Mouse (Mus musculus): ENCODE measurements around the gene Trak1. TPM values are rescaled to one million over a fixed set of nuclear protein-coding genes. Genes with fewer than 3 reads are reported as not detected.

The Trak1 gene
- polyA plus RNA-seq, 1 experiment from 2014 or later, result 11.6 TPM

- H3K27ac ChIP-seq, result no peak overlapping the region
- no peak for ATAC-seq (replicated peaks; ENCODE audit: low FRiP score, low read depth)
- DNase-seq (ENCODE audit: low spot score), result no peak
- WGBS, result 74% methylated on average over 7 of the region's 7 CpGs
- H3K4me1 ChIP-seq (replicated peaks; ENCODE audit: insufficient read depth, low read length), result peaks cover 11% of the 10 kb centered on the region; the same call in 1 of the 2 replicates
- H3K27me3 ChIP-seq (ENCODE audit: insufficient read depth, low read length), result no peaks in the 10 kb centered on the region
- no peak overlapping the region for H3K4me3 ChIP-seq (replicated peaks; ENCODE audit: low read depth, low read length)
- no peak overlapping the region for H3K9ac ChIP-seq (ENCODE audit: low read depth, low read length)
- no peaks in the 10 kb centered on the region for H3K9me3 ChIP-seq (replicated peaks; ENCODE audit: low read length)
- H3K36me3 ChIP-seq (ENCODE audit: insufficient read depth, low read length), result no peaks in the 10 kb centered on the region
- H3K4me2 ChIP-seq (ENCODE audit: low read length), result no peak overlapping the region
- TF ChIP-seq CTCF (IDR thresholded peaks at IDR 0.05; ENCODE audit: low read depth), result no peak
Measured at GRCm38 (mm10) chr9:121384620-121385019, 87.3 kb downstream of the Trak1 start.

DNA sequence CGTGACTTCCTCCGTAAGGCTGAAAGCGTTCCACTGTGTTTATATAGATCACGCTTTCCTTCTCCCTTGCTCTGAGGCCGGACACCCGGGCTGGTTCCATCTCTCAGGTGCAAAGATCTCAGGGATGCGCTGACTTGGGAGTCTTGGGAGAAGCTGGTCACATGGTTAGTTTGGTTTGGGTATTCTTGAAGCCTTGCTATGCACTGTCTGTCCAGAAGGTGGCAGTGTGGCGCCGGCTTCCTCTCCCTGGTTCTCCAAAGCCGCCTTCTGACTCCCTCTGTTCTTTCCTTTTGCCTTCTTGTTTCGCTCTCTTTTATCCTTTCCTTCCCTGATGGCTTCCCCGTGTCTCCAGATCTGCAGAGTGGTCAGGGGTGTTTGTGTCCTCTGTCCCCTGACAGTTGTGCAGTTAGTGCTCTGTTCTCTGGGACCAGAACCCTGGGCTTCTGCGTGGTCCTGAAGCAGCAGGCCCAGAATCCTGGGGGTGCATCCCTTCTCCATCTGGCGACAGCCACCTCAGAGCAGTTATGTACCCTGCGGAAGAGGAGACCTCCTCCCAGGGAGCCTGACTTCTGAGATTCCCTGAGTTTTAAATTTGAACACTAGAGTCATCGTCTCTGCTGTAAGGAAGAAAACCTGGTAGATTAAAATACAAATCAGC lies 87.9 kb downstream of the Trak1 start:
- Histone ChIP-seq H3K27ac (no peak overlapping the region), H3K27me3 (ENCODE audit: insufficient read depth, low read length) (no peaks in the 10 kb centered on the region), H3K9me3 (replicated peaks; ENCODE audit: low read length) (no peaks in the 10 kb centered on the region), H3K36me3 (ENCODE audit: insufficient read depth, low read length) (no peaks in the 10 kb centered on the region), H3K4me1 (replicated peaks; ENCODE audit: insufficient read depth, low read length) (peaks cover 11% of the 10 kb centered on the region; the same call in 1 of the 2 replicates), H3K4me3 (replicated peaks; ENCODE audit: low read depth, low read length) (no peak overlapping the region), H3K4me2 (ENCODE audit: low read length) (no peak overlapping the region), H3K9ac (ENCODE audit: low read depth, low read length) (no peak overlapping the region)
- DNase-seq (ENCODE audit: low spot score), result peak; percentile 89
- no peak for ATAC-seq (replicated peaks; ENCODE audit: low FRiP score, low read depth)
- TF ChIP-seq CTCF (IDR thresholded peaks at IDR 0.05; ENCODE audit: low read depth), result peak; percentile 96
- 38% methylated on average over 16 of the region's 16 CpGs for WGBS

GRCm38 (mm10) chr9:121385749-121386350 lies 88.5 kb downstream of the Trak1 start:
- no peak for TF ChIP-seq CTCF (IDR thresholded peaks at IDR 0.05; ENCODE audit: low read depth)
- ATAC-seq (replicated peaks; ENCODE audit: low FRiP score, low read depth) (no peak), DNase-seq (ENCODE audit: low spot score) (no peak)
- Histone ChIP-seq H3K27me3 (ENCODE audit: insufficient read depth, low read length) (no peaks in the 10 kb centered on the region), H3K4me1 (replicated peaks; ENCODE audit: insufficient read depth, low read length) (peaks cover 10% of the 10 kb centered on the region; the same call in 1 of the 2 replicates), H3K4me2 (ENCODE audit: low read length) (no peak overlapping the region), H3K27ac (no peak overlapping the region), H3K36me3 (ENCODE audit: insufficient read depth, low read length) (no peaks in the 10 kb centered on the region), H3K9ac (ENCODE audit: low read depth, low read length) (no peak overlapping the region), H3K9me3 (replicated peaks; ENCODE audit: low read length) (no peaks in the 10 kb centered on the region), H3K4me3 (replicated peaks; ENCODE audit: low read depth, low read length) (no peak overlapping the region)
- 85% methylated on average over 12 of the region's 12 CpGs for WGBS

DNA sequence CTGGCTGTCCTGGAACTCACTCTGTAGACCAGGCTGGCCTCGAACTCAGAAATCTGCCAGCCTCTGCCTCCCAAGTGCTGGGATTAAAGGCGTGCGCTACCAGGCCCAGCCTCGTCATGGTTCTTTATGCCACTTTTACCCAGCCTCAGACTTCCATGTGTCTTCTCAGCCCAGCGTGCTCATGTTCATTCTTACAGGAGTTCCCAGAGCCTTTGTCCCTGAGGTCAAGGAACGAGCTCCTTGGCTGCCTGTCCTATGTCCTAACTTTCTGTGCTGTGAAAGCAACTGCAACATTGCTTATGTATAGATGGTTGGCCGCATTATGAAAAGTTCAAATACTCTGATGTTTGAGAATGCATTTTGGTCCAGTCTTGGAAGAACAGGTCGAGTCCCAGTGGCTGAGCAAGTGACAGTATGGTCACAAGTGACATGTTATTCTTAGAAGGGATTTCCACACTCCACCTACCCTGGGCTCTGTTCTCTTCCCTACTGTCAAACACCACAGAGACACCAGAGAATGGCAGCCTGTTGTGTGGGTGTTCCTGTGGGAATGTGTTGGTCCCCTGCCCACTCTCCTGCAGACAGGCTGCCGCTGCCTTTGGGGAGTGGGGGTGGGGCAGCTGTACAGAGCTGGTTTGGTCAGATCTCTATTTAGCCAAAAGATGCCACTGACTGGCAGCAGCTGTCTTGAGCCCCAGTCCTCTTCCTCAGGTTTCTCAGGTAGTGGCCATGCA lies 90.4 kb downstream of the Trak1 start:
- H3K4me3 ChIP-seq (replicated peaks; ENCODE audit: low read depth, low read length), result no peak overlapping the region
- TF ChIP-seq CTCF (IDR thresholded peaks at IDR 0.05; ENCODE audit: low read depth), result no peak
- no peaks in the 10 kb centered on the region for H3K27me3 ChIP-seq (ENCODE audit: insufficient read depth, low read length)
- 75% methylated on average over 9 of the region's 9 CpGs for WGBS
- no peak overlapping the region for H3K9ac ChIP-seq (ENCODE audit: low read depth, low read length)
- H3K4me2 ChIP-seq (ENCODE audit: low read length), result no peak overlapping the region
- no peak for DNase-seq (ENCODE audit: low spot score)
- no peaks in the 10 kb centered on the region for H3K9me3 ChIP-seq (replicated peaks; ENCODE audit: low read length)
- H3K27ac ChIP-seq, result no peak overlapping the region
- ATAC-seq (replicated peaks; ENCODE audit: low FRiP score, low read depth), result no peak
- H3K4me1 ChIP-seq (replicated peaks; ENCODE audit: insufficient read depth, low read length), result peaks cover 6% of the 10 kb centered on the region; the same call in 1 of the 2 replicates
- H3K36me3 ChIP-seq (ENCODE audit: insufficient read depth, low read length), result no peaks in the 10 kb centered on the region

- ATAC-seq (replicated peaks; ENCODE audit: low FRiP score, low read depth), result no peak
- no peaks in the 10 kb centered on the region for H3K9me3 ChIP-seq (replicated peaks; ENCODE audit: low read length)
- WGBS, result 61% methylated on average over 13 of the region's 13 CpGs
- no peak overlapping the region for H3K27ac ChIP-seq
- peaks cover 6% of the 10 kb centered on the region; the same call in 1 of the 2 replicates for H3K4me1 ChIP-seq (replicated peaks; ENCODE audit: insufficient read depth, low read length)
- no peak overlapping the region for H3K4me2 ChIP-seq (ENCODE audit: low read length)
- TF ChIP-seq CTCF (IDR thresholded peaks at IDR 0.05; ENCODE audit: low read depth), result no peak
- no peak overlapping the region for H3K9ac ChIP-seq (ENCODE audit: low read depth, low read length)
- H3K27me3 ChIP-seq (ENCODE audit: insufficient read depth, low read length), result no peaks in the 10 kb centered on the region
- no peak overlapping the region for H3K4me3 ChIP-seq (replicated peaks; ENCODE audit: low read depth, low read length)
- no peak for DNase-seq (ENCODE audit: low spot score)
- no peaks in the 10 kb centered on the region for H3K36me3 ChIP-seq (ENCODE audit: insufficient read depth, low read length)
Measured at GRCm38 (mm10) chr9:121388273-121388931, 91.1 kb downstream of the Trak1 start.

DNA sequence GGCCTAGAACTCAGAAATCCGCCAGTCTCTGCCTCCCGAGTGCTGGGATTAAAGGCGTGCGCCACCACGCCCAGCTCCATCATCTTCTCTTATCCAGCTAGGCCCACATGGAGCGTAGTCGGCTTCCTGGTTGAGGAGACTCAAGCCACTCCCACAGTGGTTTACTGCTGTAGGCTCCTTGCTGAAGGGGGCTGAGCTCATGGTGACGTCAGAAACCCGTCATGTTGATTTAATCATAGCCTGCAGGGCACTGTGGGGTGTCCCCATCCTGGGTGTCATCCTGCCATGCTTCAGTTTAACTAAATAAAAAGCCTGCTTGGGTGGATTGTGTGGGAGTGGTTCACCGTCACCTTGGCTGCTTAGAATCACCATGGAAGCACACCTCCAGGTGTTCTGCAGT lies 92.0 kb downstream of the Trak1 start:
- H3K4me3 ChIP-seq (replicated peaks; ENCODE audit: low read depth, low read length), result no peak overlapping the region
- 81% methylated on average over 10 of the region's 10 CpGs for WGBS
- no peak overlapping the region for H3K4me2 ChIP-seq (ENCODE audit: low read length)
- H3K4me1 ChIP-seq (replicated peaks; ENCODE audit: insufficient read depth, low read length), result peaks cover 6% of the 10 kb centered on the region; the same call in 1 of the 2 replicates
- ATAC-seq (replicated peaks; ENCODE audit: low FRiP score, low read depth), result no peak
- no peaks in the 10 kb centered on the region for H3K27me3 ChIP-seq (ENCODE audit: insufficient read depth, low read length)
- no peaks in the 10 kb centered on the region for H3K9me3 ChIP-seq (replicated peaks; ENCODE audit: low read length)
- no peak overlapping the region for H3K27ac ChIP-seq
- no peaks in the 10 kb centered on the region for H3K36me3 ChIP-seq (ENCODE audit: insufficient read depth, low read length)
- DNase-seq (ENCODE audit: low spot score), result no peak
- H3K9ac ChIP-seq (ENCODE audit: low read depth, low read length), result no peak overlapping the region
- TF ChIP-seq CTCF (IDR thresholded peaks at IDR 0.05; ENCODE audit: low read depth), result no peak
